Mouse (Mus musculus): Measurements from ENCODE around the gene Nmnat3.
A peak's percentile ranks its signal among the peaks of the same experiment; 100 is the strongest.

The Nmnat3 gene

GRCm38 (mm10) chr9:98420666-98421065, 133.4 kb downstream of the Nmnat3 start:
- DNase-seq (ENCODE audit: inconsistent ontology term): no peak

GRCm38 (mm10) chr9:98421903-98422302, 134.7 kb downstream of the Nmnat3 start:
- DNase-seq (ENCODE audit: inconsistent ontology term): no peak

GRCm38 (mm10) chr9:98422656-98423055, 135.4 kb downstream of the Nmnat3 start, which contains the start of gene Rbp1:
Gene Rbp1, plus strand, starts transcription at chr9:98422961.
- no peak for DNase-seq (ENCODE audit: inconsistent ontology term)

- no peak for DNase-seq (ENCODE audit: inconsistent ontology term)
These were observed 136.5 kb downstream of the Nmnat3 start for GRCm38 (mm10) chr9:98423691-98424090.

GRCm38 (mm10) chr9:98424291-98424690, 137.1 kb downstream of the Nmnat3 start:
- no peak for DNase-seq (ENCODE audit: inconsistent ontology term)

- peak; percentile 83 for DNase-seq (ENCODE audit: inconsistent ontology term)
These were observed 137.5 kb downstream of the Nmnat3 start for GRCm38 (mm10) chr9:98424725-98425210.

GRCm38 (mm10) chr9:98425351-98425880, 138.2 kb downstream of the Nmnat3 start:
- DNase-seq (ENCODE audit: inconsistent ontology term): peak; percentile 34

GRCm38 (mm10) chr9:98427906-98428517, 140.8 kb downstream of the Nmnat3 start:
- DNase-seq (ENCODE audit: inconsistent ontology term): peak; percentile 46

GRCm38 (mm10) chr9:98428783-98429182, 141.5 kb downstream of the Nmnat3 start:
- DNase-seq (ENCODE audit: inconsistent ontology term): peak; percentile 44

GRCm38 (mm10) chr9:98429806-98430205, 142.6 kb downstream of the Nmnat3 start:
- peak; percentile 85 for DNase-seq (ENCODE audit: inconsistent ontology term)

GRCm38 (mm10) chr9:98430528-98430927, 143.3 kb downstream of the Nmnat3 start:
- peak; percentile 53 for DNase-seq (ENCODE audit: inconsistent ontology term)

GRCm38 (mm10) chr9:98433021-98433420, 145.8 kb downstream of the Nmnat3 start:
- peak; percentile 62 for DNase-seq (ENCODE audit: inconsistent ontology term)

- DNase-seq (ENCODE audit: inconsistent ontology term): peak; percentile 83
These were observed 146.8 kb downstream of the Nmnat3 start for GRCm38 (mm10) chr9:98433956-98434588.

GRCm38 (mm10) chr9:98437819-98438218, 150.6 kb downstream of the Nmnat3 start:
- no peak for DNase-seq (ENCODE audit: inconsistent ontology term)

- DNase-seq (ENCODE audit: inconsistent ontology term): peak; percentile 32
These were observed 151.9 kb downstream of the Nmnat3 start for GRCm38 (mm10) chr9:98439091-98439490.

GRCm38 (mm10) chr9:98442638-98443037, 155.4 kb downstream of the Nmnat3 start:
- no peak for DNase-seq (ENCODE audit: inconsistent ontology term)

GRCm38 (mm10) chr9:98445359-98446149, 158.3 kb downstream of the Nmnat3 start:
- no peak for DNase-seq (ENCODE audit: inconsistent ontology term)

- no peak for DNase-seq (ENCODE audit: inconsistent ontology term)
These were observed 163.7 kb downstream of the Nmnat3 start for GRCm38 (mm10) chr9:98450976-98451375.

GRCm38 (mm10) chr9:98466709-98467108, 179.5 kb downstream of the Nmnat3 start:
- no peak for DNase-seq (ENCODE audit: inconsistent ontology term)

Measured in Muller cell, postnatal 12 days (primary cell).